Mouse (Mus musculus) gastrocnemius, adult 18-20 months (tissue): ENCODE measurements around the gene Ccnt2. TPM values are rescaled to one million over a fixed set of nuclear protein-coding genes. Genes with fewer than 3 reads are reported as not detected.

Experiments
- DNase-seq: peaks from one replicate; pipeline ENCODE4 v3.0.0; 2021; ENCODE audit warnings: low spot score
- total RNA-seq, 2 experiments: library from RNA; stranded (reverse); gene quantifications; 2 replicates each; pipeline ENCODE4 v1.2.3; 2021

The Ccnt2 gene
- total RNA-seq, 2 experiments from 2014 or later, result 16.4 to 16.7 TPM

DNA sequence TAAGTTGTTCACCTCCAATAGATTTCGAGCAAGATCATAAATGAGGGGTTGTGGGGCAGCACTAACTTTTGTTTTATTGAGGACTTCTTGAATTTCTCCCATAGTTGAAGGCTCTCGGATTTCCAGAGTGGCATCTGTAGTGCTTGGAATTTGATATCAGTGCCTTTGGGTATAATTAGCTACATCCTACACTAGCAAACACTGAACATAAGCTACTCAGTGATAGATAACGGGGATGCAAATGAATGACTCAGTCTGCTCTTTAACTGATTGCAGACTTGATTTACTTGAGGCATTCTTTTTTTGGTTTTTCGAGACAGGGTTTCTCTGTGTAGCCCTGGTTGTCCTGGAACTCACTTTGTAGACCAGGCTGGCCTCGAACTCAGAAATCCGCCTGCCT lies 15.0 kb downstream of the Ccnt2 start:
- DNase-seq, result no peak

DNA sequence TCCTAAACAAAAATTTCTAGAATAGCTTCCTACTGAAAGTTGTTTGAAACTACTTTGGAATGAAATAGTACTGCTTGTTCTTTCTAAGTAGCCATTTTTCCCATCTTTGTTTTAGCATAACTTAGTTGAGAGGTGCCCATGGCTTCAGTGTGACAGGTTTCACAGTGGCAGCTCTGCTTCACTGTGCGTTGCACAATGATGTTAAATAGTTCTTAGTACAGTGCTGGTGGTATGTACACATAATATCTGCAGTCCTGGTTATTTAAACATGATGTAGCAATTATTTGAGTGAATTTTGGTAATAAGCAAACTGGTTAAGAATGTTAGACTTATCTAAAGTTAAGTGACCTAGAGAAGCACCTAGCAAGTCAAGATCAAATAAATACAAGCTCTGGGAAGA lies 19.5 kb downstream of the Ccnt2 start:
- DNase-seq, result no peak

DNA sequence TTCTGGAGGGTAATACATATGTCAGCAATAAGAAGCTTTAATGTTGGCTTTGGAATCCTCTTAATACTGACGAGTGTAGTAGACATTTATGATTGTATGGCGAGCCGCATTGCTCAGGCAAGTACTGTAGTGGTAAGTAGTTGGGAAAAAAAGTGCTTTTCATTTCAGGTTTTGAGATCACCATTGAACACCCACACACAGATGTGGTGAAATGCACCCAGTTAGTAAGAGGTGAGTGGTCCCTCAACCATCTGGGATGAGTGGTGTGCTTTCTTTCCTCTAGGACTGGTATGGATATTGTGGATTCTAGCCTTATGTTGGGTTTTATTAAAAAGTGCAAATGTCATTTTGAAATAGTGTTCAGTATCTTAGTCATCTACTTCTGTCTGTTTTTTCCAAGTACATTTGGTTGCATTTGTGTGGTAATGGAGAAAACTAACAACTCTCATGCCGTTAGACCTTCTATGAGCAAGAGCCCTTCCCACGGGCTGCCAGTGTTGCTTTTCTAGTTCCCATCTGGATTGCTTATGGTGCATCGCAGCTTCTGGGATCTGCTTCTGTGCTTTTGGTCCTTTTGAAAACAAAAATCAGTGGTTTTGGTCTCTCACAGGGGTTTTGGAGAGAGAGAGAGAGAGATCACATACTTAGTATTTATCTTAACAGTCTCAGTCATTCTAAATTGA lies 21.3 kb downstream of the Ccnt2 start:
- DNase-seq, result no peak

GRCm38 (mm10) chr1:127796341-127796740 lies 22.4 kb downstream of the Ccnt2 start:
- DNase-seq, result no peak

DNA sequence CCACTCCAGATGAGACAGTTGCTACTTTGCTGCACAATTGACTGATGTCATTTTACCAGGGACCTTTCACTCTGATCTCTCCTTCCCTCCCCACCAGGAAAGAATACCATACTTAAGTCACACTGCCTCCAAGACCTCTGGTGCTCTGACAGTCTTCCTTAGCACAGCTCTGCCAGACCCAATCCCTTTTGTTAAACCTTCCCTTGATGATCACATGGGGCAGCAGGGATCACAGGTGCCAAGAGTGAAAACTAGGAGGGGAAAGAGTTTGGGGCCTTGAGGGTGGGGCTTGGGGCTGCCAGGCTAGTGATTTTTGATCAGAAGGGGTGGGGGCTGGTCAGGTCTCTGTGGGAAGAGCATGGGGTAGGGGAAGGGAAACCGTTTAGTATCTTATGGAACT lies 22.8 kb downstream of the Ccnt2 start:
- DNase-seq, result no peak

- no peak for DNase-seq
These were observed 29.0 kb downstream of the Ccnt2 start for GRCm38 (mm10) chr1:127802916-127803315.

- DNase-seq, result no peak
These were observed 34.7 kb downstream of the Ccnt2 start for GRCm38 (mm10) chr1:127808671-127809070.

GRCm38 (mm10) chr1:127812929-127813328 lies 39.0 kb downstream of the Ccnt2 start:
- no peak for DNase-seq

DNA sequence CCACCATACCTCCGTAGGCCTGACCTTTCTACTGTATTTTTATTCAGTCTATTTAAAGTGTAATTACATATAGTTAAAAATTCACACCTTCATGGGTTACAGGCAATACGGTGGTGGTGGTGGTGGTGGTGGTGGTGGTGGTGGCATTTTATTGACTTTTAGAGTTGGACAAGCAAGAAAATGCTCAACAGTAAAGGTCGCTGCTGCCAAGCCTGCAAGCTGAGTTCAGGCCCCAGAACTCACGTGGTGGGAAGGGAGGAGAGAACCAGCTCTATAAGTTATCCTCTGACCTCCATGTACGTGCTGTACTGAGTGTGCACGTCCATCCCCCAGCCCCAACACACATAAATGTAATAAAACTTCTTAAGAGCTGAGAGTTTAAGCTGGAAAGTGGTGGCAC lies 42.4 kb downstream of the Ccnt2 start:
- no peak for DNase-seq

GRCm38 (mm10) chr1:127827325-127827724 lies 53.4 kb downstream of the Ccnt2 start:
- peak; percentile 53 for DNase-seq

DNA sequence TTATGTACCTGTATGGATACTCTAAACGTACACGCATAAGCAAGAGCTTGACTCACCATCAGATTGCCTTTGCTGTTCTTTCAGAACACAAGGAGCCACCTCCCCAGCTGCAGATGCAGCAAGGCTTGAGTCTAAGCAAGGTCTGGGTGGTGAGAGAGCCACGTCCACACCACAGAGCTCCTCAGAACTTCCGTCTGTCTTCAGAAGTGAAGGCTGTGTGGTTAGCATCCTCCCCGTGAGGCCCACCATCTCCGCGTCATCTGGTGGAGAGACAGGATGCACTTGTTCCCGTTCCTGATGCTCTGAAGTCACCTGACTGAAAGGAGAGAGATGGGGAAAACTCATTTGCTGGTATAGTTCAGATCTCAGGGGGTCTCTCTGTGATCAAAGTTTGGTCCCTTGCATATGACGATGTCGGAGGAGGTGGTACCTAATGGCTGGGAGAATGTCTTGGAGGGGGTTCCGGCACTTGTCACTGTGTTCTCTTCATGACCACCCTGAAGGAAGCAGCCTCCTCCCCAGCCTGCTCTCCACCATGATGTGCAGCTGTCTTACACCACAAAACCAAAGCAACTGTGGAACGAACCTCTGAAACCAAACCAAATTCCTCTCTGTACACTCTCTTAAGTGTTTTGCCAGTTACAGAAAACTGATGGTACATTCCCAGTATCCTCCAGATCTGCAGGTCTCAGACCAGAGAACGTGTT lies 56.4 kb downstream of the Ccnt2 start:
- DNase-seq, result no peak

DNA sequence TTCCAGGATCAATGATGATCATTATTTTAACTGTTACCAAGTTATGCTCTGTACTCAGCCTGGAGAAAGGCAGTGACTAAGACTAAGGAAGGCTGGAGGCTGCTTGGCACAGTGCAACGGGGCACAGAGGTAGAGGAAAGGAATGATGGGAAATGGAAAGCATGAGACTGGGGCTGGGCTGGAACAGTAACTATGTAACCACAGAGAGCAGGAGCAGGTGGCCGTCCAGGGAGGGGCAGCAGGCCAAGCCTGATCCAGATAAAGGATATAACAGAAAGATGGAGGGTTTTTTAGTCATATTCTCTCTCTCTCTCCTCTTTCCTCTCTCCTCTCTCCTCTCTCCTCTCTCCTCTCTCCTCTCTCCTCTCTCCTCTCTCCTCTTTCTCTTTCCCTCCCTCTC lies 59.8 kb downstream of the Ccnt2 start:
- no peak for DNase-seq

GRCm38 (mm10) chr1:127834202-127834601 lies 60.2 kb downstream of the Ccnt2 start:
- no peak for DNase-seq

GRCm38 (mm10) chr1:127836619-127837018 lies 62.7 kb downstream of the Ccnt2 start:
- no peak for DNase-seq

DNA sequence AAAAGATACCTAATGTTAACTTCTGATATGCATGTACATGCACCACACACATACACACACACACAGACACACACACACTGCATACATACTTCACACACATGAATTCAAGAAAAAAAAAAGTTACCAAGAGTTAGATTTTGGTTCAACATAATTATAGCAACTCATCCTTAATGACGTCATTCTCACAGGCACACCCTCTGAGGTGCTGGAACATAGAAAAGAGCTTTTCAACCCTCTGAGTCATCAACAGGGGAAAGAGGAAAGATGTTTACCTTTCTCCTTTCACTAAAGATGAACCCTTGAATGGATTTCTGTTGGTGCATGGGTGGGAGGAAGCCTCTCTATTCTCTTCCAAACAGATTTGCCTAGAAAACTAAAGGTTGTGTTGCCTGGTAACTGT lies 64.6 kb downstream of the Ccnt2 start:
- no peak for DNase-seq

DNA sequence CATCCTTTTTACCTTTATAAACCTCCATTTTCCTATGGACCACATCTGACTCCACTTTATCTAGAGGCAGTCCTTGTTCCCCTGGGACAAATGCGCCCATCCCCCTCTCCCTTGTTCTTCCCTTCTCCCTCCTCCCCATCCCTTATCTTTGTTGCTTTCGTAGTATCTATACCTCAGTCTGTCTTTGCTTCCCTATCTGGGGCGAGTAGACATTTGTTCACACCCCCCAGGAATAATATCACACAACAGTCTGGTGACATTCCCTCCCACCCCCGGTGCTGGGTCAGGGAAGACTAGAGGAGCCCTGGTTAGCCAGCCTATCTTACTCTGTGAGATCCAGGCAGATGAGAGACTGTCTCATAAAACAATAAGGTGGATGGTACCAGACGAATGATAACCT lies 71.5 kb downstream of the Ccnt2 start:
- DNase-seq, result no peak

DNA sequence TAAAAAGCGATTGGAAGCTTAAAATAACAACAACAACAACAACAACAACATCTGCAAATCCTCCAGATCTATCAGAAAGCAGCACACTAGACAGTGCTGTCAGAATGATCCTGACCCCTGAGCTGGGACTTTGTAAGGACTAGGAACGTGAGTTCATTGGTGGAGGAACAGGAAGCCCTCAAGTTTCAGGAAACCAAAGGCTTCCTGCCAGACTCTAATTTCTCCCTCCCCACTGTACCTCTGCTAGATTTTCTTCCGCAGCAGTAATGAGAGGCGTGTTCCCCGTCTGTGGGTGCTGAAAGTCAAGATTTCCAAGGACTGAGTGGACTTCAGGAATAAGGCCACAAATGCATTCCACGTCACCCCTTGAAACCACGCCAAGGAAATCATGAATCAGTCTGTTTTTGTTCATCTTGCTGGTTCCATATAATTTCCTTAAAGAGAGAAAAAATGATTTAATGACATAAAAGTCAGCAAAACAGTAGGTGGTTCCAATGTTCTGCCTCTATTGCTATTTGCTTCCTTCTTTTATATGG lies 76.2 kb downstream of the Ccnt2 start:
- no peak for DNase-seq

GRCm38 (mm10) chr1:127854486-127855222 lies 80.7 kb downstream of the Ccnt2 start, which contains the start of gene Map3k19:
Gene Map3k19 (minus strand): TSS chr1:127855031.
- DNase-seq, result peak; percentile 45
